Mouse (Mus musculus) activated CD4-positive, CD25-positive, alpha-beta regulatory T cell, adult 9 weeks (primary cell): ENCODE results near the gene Kdm4c. TPM values are rescaled to one million over a fixed set of nuclear protein-coding genes. Genes with fewer than 3 reads are reported as not detected.

Source experiments
- polyA plus RNA-seq: library from polyadenylated mRNA; unstranded; fragments of 100-300 nt; shearing (Covaris generic); gene quantifications from one replicate; pipeline ENCODE4 v1.2.1, GENCODE M21; 2017

Gene Kdm4c
- 45.3 TPM for polyA plus RNA-seq

DNA sequence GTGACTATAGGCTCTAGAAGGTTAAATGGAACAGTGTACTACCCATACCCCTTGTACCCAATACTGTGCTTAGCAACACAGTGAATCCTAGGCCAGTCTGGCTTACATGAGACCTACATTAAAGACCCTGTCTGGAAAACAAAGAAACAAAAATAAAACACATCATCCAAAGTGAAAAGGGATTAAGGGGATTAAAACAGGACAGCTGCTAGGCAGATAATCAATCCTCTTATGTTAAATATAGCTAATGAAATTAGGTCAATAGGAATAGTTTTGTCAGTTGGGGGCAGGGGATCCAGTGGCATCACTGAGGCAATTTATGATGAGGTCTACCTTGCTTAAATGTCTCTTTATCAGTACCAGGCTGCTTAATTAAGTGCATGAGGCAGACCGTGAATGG lies at the start of gene Kdm4c:
TSS of gene Kdm4c (plus strand) at position 322 of the 400 bp plus-strand sequence.

Other genes starting within 250 kb of the Kdm4c start
- not detected for gene Frmd3, start 229.1 kb upstream of the Kdm4c start, polyA plus RNA-seq